9 mouse cellular contexts compared by ENCODE assay signal in the genomic region with DNA sequence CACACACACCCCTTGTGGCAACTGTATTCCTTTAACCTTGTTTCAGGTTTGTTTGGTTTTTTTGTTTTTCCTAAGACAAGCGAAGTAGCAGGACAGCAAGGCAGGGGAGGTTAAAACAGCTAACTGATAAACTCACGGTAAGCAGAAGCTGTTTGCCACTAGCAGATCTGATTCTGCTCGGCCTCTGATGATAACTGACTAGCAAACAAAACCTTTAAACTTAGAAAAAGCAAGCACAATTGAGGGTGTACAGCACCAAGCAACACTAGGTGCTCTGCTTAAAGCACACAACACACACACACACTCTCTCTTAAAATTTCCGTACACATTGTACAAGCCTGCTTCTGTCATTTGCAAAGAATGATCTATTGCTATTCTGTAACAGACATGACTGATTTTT. TPM values are rescaled to one million over a fixed set of nuclear protein-coding genes. Genes with fewer than 3 reads are reported as not detected.
DNase-seq lines count a peak whose midpoint lies in the region; ATAC-seq and TF ChIP-seq lines count a peak whose summit lies in the region.
"Had no signal": no experiment of that assay in that cellular context is flagged by ENCODE, and none has a peak within 500 bp of the region (broad histone marks: within the 10 kb centered on the region; RNA-seq: fewer than 3 reads in every experiment).

No protein-coding gene starts in this region.

- no peaks in the 10 kb centered on the region for H3K9me3 ChIP-seq in lung, postnatal 0 days (ENCODE audit: low read length)
- H3K9me3 ChIP-seq in limb, embryonic 14.5 days (ENCODE audit: control insufficient read depth, low read length), result no peaks in the 10 kb centered on the region
- H3K9me3 ChIP-seq in stomach, embryonic 16.5 days (replicated peaks; ENCODE audit: control insufficient read depth, low read length), result no peaks in the 10 kb centered on the region

- no peaks in the 10 kb centered on the region for H3K27me3 ChIP-seq in cerebellum, adult 2 months (ENCODE audit: control insufficient read depth, insufficient read depth, low read length)
- no peaks in the 10 kb centered on the region for H3K27me3 ChIP-seq in lung, postnatal 0 days (replicated peaks; ENCODE audit: insufficient read depth, low read length)
- no peaks in the 10 kb centered on the region for H3K27me3 ChIP-seq in limb, embryonic 14.5 days (ENCODE audit: control insufficient read depth, insufficient read depth, low read length)
- no peaks in the 10 kb centered on the region for H3K27me3 ChIP-seq in stomach, embryonic 16.5 days (ENCODE audit: control insufficient read depth, insufficient read depth, low read length)

- no peak for TF ChIP-seq CTCF in cerebellum, adult 2 months (IDR thresholded peaks at IDR 0.05; ENCODE audit: borderline replicate concordance, insufficient read depth, low read depth, low read length)
- no peak for TF ChIP-seq CTCF in lung, postnatal 0 days (IDR thresholded peaks at IDR 0.05)

- H3K9ac ChIP-seq in lung, postnatal 0 days (replicated peaks; ENCODE audit: low read depth), result no peak overlapping the region; the same call in 1 of the 2 replicates
- H3K9ac ChIP-seq in limb, embryonic 14.5 days (ENCODE audit: low read depth, low read length, severe bottlenecking), result peak overlapping the region; percentile 72; the same call in 1 of the 2 replicates
- peak overlapping the region; percentile 74 for H3K9ac ChIP-seq in stomach, embryonic 16.5 days (ENCODE audit: low read length)

- DNase-seq in cerebellum, adult 2 months, result no peak
- no peak for DNase-seq in cerebellum, adult 9-11 months
- no peak for DNase-seq in lung, postnatal 0 days (ENCODE audit: low spot score)
- no peak for DNase-seq in lung, postnatal 36 days
- DNase-seq in limb, embryonic 14.5 days (ENCODE audit: low spot score), result no peak
- DNase-seq in cerebellum, adult 11-12 months, result no peak
- DNase-seq in gastrocnemius, postnatal 25 days, result no peak

- ATAC-seq in lung, postnatal 0 days, result no peak
- ATAC-seq in limb, embryonic 14.5 days (ENCODE audit: low FRiP score, low read depth), result no peak
- no peak for ATAC-seq in stomach, embryonic 16.5 days (ENCODE audit: insufficient read depth, low FRiP score)

- H3K4me1 ChIP-seq in cerebellum, adult 2 months (ENCODE audit: control insufficient read depth, insufficient read depth, low read length), result peaks cover 29% of the 10 kb centered on the region
- H3K4me1 ChIP-seq in lung, postnatal 0 days (ENCODE audit: insufficient read depth, low read depth, low read length), result peaks cover 29% of the 10 kb centered on the region; the same call in 1 of the 2 replicates
- H3K4me1 ChIP-seq in limb, embryonic 14.5 days (ENCODE audit: control insufficient read depth, insufficient read depth, low read length), result peaks cover 43% of the 10 kb centered on the region
- peaks cover 43% of the 10 kb centered on the region for H3K4me1 ChIP-seq in stomach, embryonic 16.5 days (ENCODE audit: control insufficient read depth, insufficient read depth, low read length)

- WGBS in cerebellum, adult 2 months, result 24% methylated on average over 4 of the region's 4 CpGs
- WGBS in lung, postnatal 0 days, result 15% methylated on average over 4 of the region's 4 CpGs
- 20% methylated on average over 4 of the region's 4 CpGs for WGBS in limb, embryonic 14.5 days
- 8% methylated on average over 4 of the region's 4 CpGs for WGBS in stomach, embryonic 16.5 days

- TF ChIP-seq POLR2A in cerebellum, adult 2 months (IDR thresholded peaks at IDR 0.05; ENCODE audit: borderline replicate concordance, insufficient read depth, low read length), result no peak
- no peak for TF ChIP-seq POLR2A in limb, embryonic 14.5 days (IDR thresholded peaks at IDR 0.05; ENCODE audit: borderline replicate concordance, extremely low read depth, insufficient read depth, insufficient read length)

- peak overlapping the region; percentile 87 for H3K4me3 ChIP-seq in cerebellum, adult 2 months (replicated peaks; ENCODE audit: insufficient read depth, low read depth, low read length)
- H3K4me3 ChIP-seq in lung, postnatal 0 days (ENCODE audit: low read depth, low read length), result peak overlapping the region; percentile 61
- H3K4me3 ChIP-seq in limb, embryonic 14.5 days (replicated peaks; ENCODE audit: low read length), result peak overlapping the region; percentile 56
- H3K4me3 ChIP-seq in stomach, embryonic 16.5 days (replicated peaks; ENCODE audit: low read length), result peak overlapping the region; percentile 51

- peak overlapping the region; percentile 89 for H3K4me2 ChIP-seq in lung, postnatal 0 days (replicated peaks; ENCODE audit: low read depth, low read length)
- H3K4me2 ChIP-seq in limb, embryonic 14.5 days (replicated peaks; ENCODE audit: low read depth, low read length, severe bottlenecking), result peak overlapping the region; percentile 88
- peak overlapping the region; percentile 81 for H3K4me2 ChIP-seq in stomach, embryonic 16.5 days (ENCODE audit: low read depth, low read length)

- H3K27ac ChIP-seq in cerebellum, adult 2 months (ENCODE audit: insufficient read depth, low read length), result peak overlapping the region; percentile 90; the same call in 1 of the 2 replicates
- peak overlapping the region; percentile 96 for H3K27ac ChIP-seq in lung, postnatal 0 days (ENCODE audit: low read length)
- H3K27ac ChIP-seq in limb, embryonic 14.5 days (replicated peaks; ENCODE audit: low read depth, low read length), result peak overlapping the region; percentile 86
- peak overlapping the region; percentile 91 for H3K27ac ChIP-seq in stomach, embryonic 16.5 days (ENCODE audit: low read length)

- TF ChIP-seq EP300 in lung, postnatal 0 days (IDR thresholded peaks at IDR 0.05), result no peak

- no peaks in the 10 kb centered on the region for H3K36me3 ChIP-seq in lung, postnatal 0 days (ENCODE audit: insufficient read depth, low read length)
- peaks cover 28% of the 10 kb centered on the region for H3K36me3 ChIP-seq in limb, embryonic 14.5 days (ENCODE audit: control insufficient read depth, insufficient read depth, low read length)
- no peaks in the 10 kb centered on the region for H3K36me3 ChIP-seq in stomach, embryonic 16.5 days (ENCODE audit: control insufficient read depth, insufficient read depth, low read length)

RNA-seq across cellular contexts. Expression of gene Irs1, which starts 6.8 kb away (rescaled TPM):
- 10.5 and 10.6 TPM in 2 replicates for polyA plus RNA-seq in cerebellum, adult 2 months (2012; rRNA removed)
- polyA plus RNA-seq in lung, postnatal 0 days (2015; fragmentation: Nextera tagmentation; extraction: Ambion mirVana), result 4.7 and 5.9 TPM in 2 replicates
- 19.7 and 26.1 TPM in 2 replicates for polyA plus RNA-seq in limb, embryonic 14.5 days (2012; rRNA removed)
- polyA plus RNA-seq in limb, embryonic 14.5 days (2014; fragmentation: Nextera tagmentation; extraction: Ambion mirVana), result 11.8 and 13.8 TPM in 2 replicates
- 5.0 and 5.9 TPM in 2 replicates for polyA plus RNA-seq in stomach, embryonic 16.5 days (2015; fragmentation: Nextera tagmentation; extraction: Ambion mirVana)
- 10 to 100 TPM; 55.0 to 69.2 TPM for total RNA-seq in gastrocnemius, postnatal 25 days (2021)

RNA-seq across cellular contexts. Expression of gene Rhbdd1, which starts 31.8 kb away (rescaled TPM):
- polyA plus RNA-seq in cerebellum, adult 2 months (2012; rRNA removed), result 10.7 and 11.6 TPM in 2 replicates
- 7.8 and 8.1 TPM in 2 replicates for polyA plus RNA-seq in lung, postnatal 0 days (2015; fragmentation: Nextera tagmentation; extraction: Ambion mirVana)
- 7.2 and 8.7 TPM in 2 replicates for polyA plus RNA-seq in limb, embryonic 14.5 days (2012; rRNA removed)
- polyA plus RNA-seq in limb, embryonic 14.5 days (2014; fragmentation: Nextera tagmentation; extraction: Ambion mirVana), result 6.1 and 7.0 TPM in 2 replicates
- 12.1 and 12.9 TPM in 2 replicates for polyA plus RNA-seq in stomach, embryonic 16.5 days (2015; fragmentation: Nextera tagmentation; extraction: Ambion mirVana)
- 1 to 10 TPM; 6.5 to 7.7 TPM for total RNA-seq in gastrocnemius, postnatal 25 days (2021)

RNA-seq across cellular contexts. Expression of gene Gm9747, which starts 51.5 kb away (rescaled TPM):
- not detected in 2 replicates for polyA plus RNA-seq in cerebellum, adult 2 months (2012; rRNA removed)
- 13.3 and 15.5 TPM in 2 replicates for polyA plus RNA-seq in lung, postnatal 0 days (2015; fragmentation: Nextera tagmentation; extraction: Ambion mirVana)
- polyA plus RNA-seq in limb, embryonic 14.5 days (2012; rRNA removed), result 0.15 and 0.19 TPM in 2 replicates
- 44.9 and 45.2 TPM in 2 replicates for polyA plus RNA-seq in limb, embryonic 14.5 days (2014; fragmentation: Nextera tagmentation; extraction: Ambion mirVana)
- polyA plus RNA-seq in stomach, embryonic 16.5 days (2015; fragmentation: Nextera tagmentation; extraction: Ambion mirVana), result 16.8 and 18.6 TPM in 2 replicates
- total RNA-seq in gastrocnemius, postnatal 25 days (2021), result not detected
- total RNA-seq: left cerebral cortex, adult 18-20 months had no signal
